Mouse (Mus musculus) MEL (cell line): Measurements from ENCODE around the gene Slc44a1.
A peak's percentile ranks its signal among the peaks of the same experiment; 100 is the strongest.

Source experiments
- BHLHE40 ChIP-seq: IDR thresholded peaks from 2 replicates; pipeline ENCODE4 v1.6.1; 2012; ENCODE audit warnings: low read depth, mild to moderate bottlenecking, inconsistent platforms, low read length, improper control_type of control experiment, borderline replicate concordance
- CHD2 ChIP-seq: IDR thresholded peaks from 2 replicates; pipeline ENCODE4 v1.6.1; 2011; ENCODE audit warnings: low read length, improper control_type of control experiment
- CTCF ChIP-seq, 3 experiments: IDR thresholded peaks in 2 of 3; conservative IDR thresholded peaks in 1 of 3; 2 replicates each; pipeline ENCODE4 v1.5.1; 2011 to 2012; ENCODE audit warnings: low read length in 3 of 3, low read depth in 2 of 3, mild to moderate bottlenecking in 2 of 3, improper control_type of control experiment in 1 of 3, inconsistent platforms in 1 of 3, mixed read lengths in 1 of 3, moderate library complexity in 1 of 3; ENCODE audit not compliant: control insufficient read depth in 1 of 3, insufficient read depth in 1 of 3, poor library complexity in 1 of 3, severe bottlenecking in 1 of 3
- EP300 ChIP-seq, 2 experiments: IDR thresholded peaks; 2 replicates each; pipeline ENCODE4 v1.6.1; 2011; ENCODE audit warnings: improper control_type of control experiment in 2 of 2, low read length in 2 of 2, low read depth in 1 of 2, mild to moderate bottlenecking in 1 of 2
- GABPA ChIP-seq: IDR thresholded peaks from 2 replicates; pipeline ENCODE4 v1.6.1; 2012; ENCODE audit warnings: low read depth, mild to moderate bottlenecking, inconsistent platforms, low read length, improper control_type of control experiment, moderate library complexity
- GATA1 ChIP-seq: IDR thresholded peaks from 2 replicates; pipeline ENCODE4 v1.6.1; 2011; ENCODE audit warnings: low read depth, low read length, improper control_type of control experiment
- HCFC1 ChIP-seq: IDR thresholded peaks from 2 replicates; pipeline ENCODE4 v1.6.1; 2012; ENCODE audit warnings: low read depth, mild to moderate bottlenecking, inconsistent platforms, low read length, improper control_type of control experiment, moderate library complexity
- MAFK ChIP-seq: IDR thresholded peaks from 2 replicates; pipeline ENCODE4 v1.6.1; 2011; ENCODE audit warnings: low read depth, mild to moderate bottlenecking, low read length, improper control_type of control experiment, borderline replicate concordance
- MEF2A ChIP-seq: IDR thresholded peaks from 2 replicates; pipeline ENCODE4 v1.6.1; 2014; ENCODE audit warnings: low read depth, mild to moderate bottlenecking, inconsistent platforms, low read length, improper control_type of control experiment; ENCODE audit not compliant: poor library complexity, insufficient replicate concordance, severe bottlenecking; ENCODE audit errors: extremely low read depth
- POLR2AphosphoS2 ChIP-seq: IDR thresholded peaks from 2 replicates; pipeline ENCODE4 v1.6.1; 2011; ENCODE audit warnings: low read length, improper control_type of control experiment
- SIN3A ChIP-seq: IDR thresholded peaks from 2 replicates; pipeline ENCODE4 v1.6.1; 2012; ENCODE audit warnings: low read length, improper control_type of control experiment, inconsistent platforms
- SMC3 ChIP-seq: IDR thresholded peaks from 2 replicates; pipeline ENCODE4 v1.6.1; 2011; ENCODE audit warnings: low read depth, low read length, improper control_type of control experiment
- TCF12 ChIP-seq: IDR thresholded peaks from 2 replicates; pipeline ENCODE4 v1.6.1; 2014; ENCODE audit warnings: low read depth, mild to moderate bottlenecking, inconsistent platforms, low read length, improper control_type of control experiment, moderate library complexity
- USF2 ChIP-seq, 2 experiments: IDR thresholded peaks; 2 replicates each; pipeline ENCODE4 v1.6.1; 2011 to 2012; ENCODE audit warnings: improper control_type of control experiment in 2 of 2, low read length in 2 of 2, borderline replicate concordance in 1 of 2, inconsistent platforms in 1 of 2, low read depth in 1 of 2, mild to moderate bottlenecking in 1 of 2; ENCODE audit not compliant: insufficient read depth in 1 of 2

DNA sequence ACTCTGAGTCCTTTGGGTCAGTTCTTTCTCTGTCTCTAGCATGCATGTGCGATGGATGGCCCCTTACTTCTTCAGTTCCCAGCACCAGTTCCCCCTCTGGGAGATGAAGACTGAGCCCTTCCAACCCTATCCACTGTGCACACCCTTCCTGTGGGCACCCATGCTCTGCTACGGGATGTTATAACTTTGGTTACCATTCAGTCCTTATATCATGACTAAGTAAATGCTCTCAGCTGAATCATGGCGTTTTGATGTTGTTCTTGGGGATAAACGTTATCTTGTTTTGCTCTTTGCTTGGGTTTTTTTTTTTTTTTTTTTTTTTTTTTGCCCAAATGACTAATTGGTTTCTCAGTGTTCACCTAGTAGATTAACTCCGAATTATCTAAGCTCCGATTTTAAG, 16.4 kb downstream of the Slc44a1 start:
- TF ChIP-seq CTCF (IDR thresholded peaks at IDR 0.05 in 2 of 3, conservative IDR thresholded peaks at IDR 0.05 in 1 of 3; ENCODE audit: control insufficient read depth in 1 of 3, insufficient read depth in 1 of 3, low read depth in 2 of 3, low read length in 3 of 3, poor library complexity in 1 of 3, severe bottlenecking in 1 of 3), result no peak
- peak; percentile 37 to 67 for TF ChIP-seq EP300 (IDR thresholded peaks at IDR 0.05; ENCODE audit: low read depth in 1 of 2, low read length in 2 of 2)
- no peak for TF ChIP-seq POLR2AphosphoS2
- no peak for TF ChIP-seq BHLHE40
- TF ChIP-seq TCF12, result no peak
- peak; percentile 73 for TF ChIP-seq GATA1
- TF ChIP-seq HCFC1, result no peak
- TF ChIP-seq SIN3A, result no peak; the same call in 1 of the 2 replicates
- no peak for TF ChIP-seq GABPA
- TF ChIP-seq SMC3, result no peak
- TF ChIP-seq CHD2, result no peak
- TF ChIP-seq USF2 (IDR thresholded peaks at IDR 0.05; ENCODE audit: borderline replicate concordance in 1 of 2, insufficient read depth in 1 of 2, low read depth in 1 of 2, low read length in 2 of 2), result no peak
- no peak for TF ChIP-seq MAFK
- TF ChIP-seq MEF2A, result no peak
